Mouse (Mus musculus): Measurements from ENCODE around the gene Atg10. TPM values are rescaled to one million over a fixed set of nuclear protein-coding genes. Genes with fewer than 3 reads are reported as not detected.

Atg10 gene
- polyA plus RNA-seq, 1 experiment from 2014 or later: 15.9 TPM

GRCm38 (mm10) chr13:91041236-91041635, 182.5 kb downstream of the Atg10 start:
- no peak overlapping the region for H3K9ac ChIP-seq (replicated peaks)
- H3K4me1 ChIP-seq: peaks cover 12% of the 10 kb centered on the region
- no peaks in the 10 kb centered on the region for H3K36me3 ChIP-seq
- no peak overlapping the region for H3K27ac ChIP-seq (replicated peaks)
- no peaks in the 10 kb centered on the region for H3K27me3 ChIP-seq (replicated peaks)
- H3K4me2 ChIP-seq: no peak overlapping the region
- no peak overlapping the region for H3K4me3 ChIP-seq (replicated peaks)
- no peaks in the 10 kb centered on the region for H3K9me3 ChIP-seq (replicated peaks)
- WGBS: 89% methylated on average over 1 of the region's 1 CpGs
- no peak for ATAC-seq (ENCODE audit: low FRiP score)

DNA sequence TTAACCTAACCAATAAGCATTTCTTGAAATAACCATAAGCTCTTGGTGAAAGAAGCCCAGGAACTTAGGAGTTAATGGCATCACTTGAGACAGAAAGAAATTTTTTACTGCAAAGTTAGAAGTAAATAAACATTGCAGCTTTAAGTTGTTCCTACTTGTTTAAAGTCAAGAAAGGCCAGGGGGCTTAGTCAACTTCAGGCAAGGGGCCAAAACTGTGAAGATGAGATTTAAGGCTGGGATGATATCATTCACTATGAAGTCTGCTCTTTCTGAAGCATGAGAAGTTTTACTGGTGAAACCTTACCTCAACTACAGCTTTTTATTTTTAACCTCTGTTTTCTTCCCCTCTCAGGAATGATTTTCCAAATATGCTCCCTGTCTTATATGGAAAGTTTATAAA, 183.3 kb downstream of the Atg10 start:
- Histone ChIP-seq H3K4me1 (peaks cover 14% of the 10 kb centered on the region), H3K27ac (replicated peaks) (0 out of 2 replicates have a peak overlapping the region, but pooled peaks have one; percentile 83)

DNA sequence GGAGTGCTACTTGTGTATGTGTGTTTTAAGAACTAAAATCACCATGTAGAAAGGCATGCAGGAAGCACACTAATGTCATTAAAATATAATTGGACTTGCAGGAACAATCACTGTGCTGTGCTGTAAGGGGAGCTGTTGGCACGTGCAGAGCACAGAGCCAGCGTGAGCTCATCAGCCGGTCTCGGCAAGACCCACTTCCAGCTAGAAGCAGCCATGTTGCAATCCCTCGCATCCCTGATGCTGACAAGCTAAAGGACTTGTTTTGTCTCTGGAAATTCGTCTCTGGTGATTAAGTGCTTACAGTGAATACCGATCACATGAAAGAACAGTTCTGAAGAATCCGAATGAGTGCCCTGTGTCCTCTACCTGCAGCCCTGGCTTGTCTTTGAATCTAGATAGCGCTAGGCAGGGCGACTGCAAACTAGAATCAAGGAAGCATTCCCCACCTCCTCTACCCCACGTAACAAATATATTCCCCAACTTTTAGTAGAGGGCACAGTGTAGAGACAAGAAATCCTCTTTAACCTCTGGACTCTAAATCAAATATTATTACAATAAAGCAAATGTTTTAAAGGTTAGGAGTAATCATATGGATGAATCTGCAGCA, 184.5 kb downstream of the Atg10 start:
- 29% methylated on average over 11 of the region's 11 CpGs for WGBS
- ATAC-seq (ENCODE audit: low FRiP score): peak; percentile 100
- Histone ChIP-seq H3K9me3 (replicated peaks) (no peaks in the 10 kb centered on the region), H3K4me2 (peak overlapping the region; percentile 41), H3K9ac (replicated peaks) (0 out of 2 replicates have a peak overlapping the region, but pooled peaks have one; percentile 20), H3K4me3 (replicated peaks) (no peak overlapping the region), H3K36me3 (no peaks in the 10 kb centered on the region), H3K4me1 (peaks cover 14% of the 10 kb centered on the region), H3K27me3 (replicated peaks) (no peaks in the 10 kb centered on the region), H3K27ac (replicated peaks) (peak overlapping the region; percentile 83)

More for the DNA sequence above, 183.3 kb downstream of the Atg10 start:
- H3K27me3 ChIP-seq (replicated peaks): no peaks in the 10 kb centered on the region
- no peak overlapping the region for H3K4me2 ChIP-seq
- H3K4me3 ChIP-seq (replicated peaks): no peak overlapping the region
- no peaks in the 10 kb centered on the region for H3K9me3 ChIP-seq (replicated peaks)
- ATAC-seq (ENCODE audit: low FRiP score): no peak
- H3K9ac ChIP-seq (replicated peaks): no peak overlapping the region
- no peaks in the 10 kb centered on the region for H3K36me3 ChIP-seq

- no peak overlapping the region for H3K27ac ChIP-seq (replicated peaks)
- ATAC-seq (ENCODE audit: low FRiP score): no peak
- no peak overlapping the region for H3K4me2 ChIP-seq
- no peaks in the 10 kb centered on the region for H3K36me3 ChIP-seq
- H3K9ac ChIP-seq (replicated peaks): no peak overlapping the region
- 73% methylated on average over 5 of the region's 5 CpGs for WGBS
- H3K4me1 ChIP-seq: peaks cover 14% of the 10 kb centered on the region
- H3K4me3 ChIP-seq (replicated peaks): no peak overlapping the region
- H3K9me3 ChIP-seq (replicated peaks): no peaks in the 10 kb centered on the region
- H3K27me3 ChIP-seq (replicated peaks): no peaks in the 10 kb centered on the region
Observed at GRCm38 (mm10) chr13:91038636-91039035, 185.1 kb downstream of the Atg10 start.

- Histone ChIP-seq H3K9me3 (replicated peaks) (no peaks in the 10 kb centered on the region), H3K4me1 (peaks cover 14% of the 10 kb centered on the region), H3K4me3 (replicated peaks) (no peak overlapping the region), H3K9ac (replicated peaks) (no peak overlapping the region), H3K4me2 (no peak overlapping the region), H3K27ac (replicated peaks) (no peak overlapping the region), H3K36me3 (no peaks in the 10 kb centered on the region), H3K27me3 (replicated peaks) (no peaks in the 10 kb centered on the region)
- ATAC-seq (ENCODE audit: low FRiP score): no peak
- WGBS: 91% methylated on average over 3 of the region's 3 CpGs
Observed at GRCm38 (mm10) chr13:91038034-91038433, 185.7 kb downstream of the Atg10 start.

GRCm38 (mm10) chr13:91037405-91037804, 186.4 kb downstream of the Atg10 start:
- Histone ChIP-seq H3K4me3 (replicated peaks) (no peak overlapping the region), H3K4me2 (no peak overlapping the region), H3K9me3 (replicated peaks) (no peaks in the 10 kb centered on the region), H3K27me3 (replicated peaks) (no peaks in the 10 kb centered on the region), H3K27ac (replicated peaks) (no peak overlapping the region), H3K9ac (replicated peaks) (no peak overlapping the region), H3K36me3 (no peaks in the 10 kb centered on the region), H3K4me1 (peaks cover 14% of the 10 kb centered on the region)
- no peak for ATAC-seq (ENCODE audit: low FRiP score)
- 92% methylated on average over 6 of the region's 6 CpGs for WGBS

DNA sequence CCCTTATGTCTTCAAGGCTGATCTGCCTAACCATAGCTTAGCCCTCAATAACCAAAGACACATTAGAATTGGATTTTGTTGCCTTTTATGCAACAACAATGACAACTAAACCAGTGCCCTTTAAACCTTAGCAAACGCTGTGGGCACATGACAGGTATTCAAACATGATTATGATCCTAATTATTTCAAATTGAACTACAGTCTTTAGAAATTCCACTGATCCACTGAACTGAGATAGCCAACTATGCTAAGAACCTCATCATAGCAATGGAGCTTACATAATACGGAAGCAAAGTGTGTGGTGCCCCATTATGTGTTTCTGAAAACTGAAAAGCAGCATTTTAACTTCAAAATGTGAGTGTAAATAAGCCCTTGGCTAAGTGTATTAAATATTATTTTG, 191.9 kb downstream of the Atg10 start:
- no peak for ATAC-seq (ENCODE audit: low FRiP score)
- no peaks in the 10 kb centered on the region for H3K27me3 ChIP-seq (replicated peaks)
- no peaks in the 10 kb centered on the region for H3K9me3 ChIP-seq (replicated peaks)
- H3K4me3 ChIP-seq (replicated peaks): no peak overlapping the region
- H3K4me2 ChIP-seq: no peak overlapping the region
- WGBS: 80% methylated on average over 2 of the region's 2 CpGs
- H3K9ac ChIP-seq (replicated peaks): no peak overlapping the region
- no peak overlapping the region for H3K27ac ChIP-seq (replicated peaks)
- H3K36me3 ChIP-seq: no peaks in the 10 kb centered on the region
- 0 out of 2 replicates have a peak, but pooled peaks cover 4% of the 10 kb centered on the region for H3K4me1 ChIP-seq

DNA sequence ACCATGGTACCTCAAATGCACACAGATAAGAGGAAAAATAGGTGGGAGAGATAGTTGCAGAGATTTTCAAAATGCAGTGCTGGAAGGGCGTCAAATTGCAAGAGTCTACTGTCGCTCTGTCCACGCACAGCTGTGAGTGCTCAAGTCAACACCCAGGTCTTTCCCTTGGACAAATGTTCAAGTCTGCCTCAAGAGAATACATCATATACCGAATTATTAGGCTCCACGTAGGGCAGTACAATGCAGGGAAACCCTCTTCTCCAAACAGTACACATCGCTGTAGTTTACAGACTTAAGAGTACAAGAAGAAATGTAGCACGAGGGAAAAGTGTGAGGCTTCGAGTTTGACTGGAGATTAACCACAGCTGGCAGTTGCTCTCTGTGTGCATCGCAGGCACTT, 200.3 kb downstream of the Atg10 start:
- 92% methylated on average over 9 of the region's 9 CpGs for WGBS
- Histone ChIP-seq H3K9ac (replicated peaks) (no peak overlapping the region), H3K4me1 (no peaks in the 10 kb centered on the region), H3K9me3 (replicated peaks) (no peaks in the 10 kb centered on the region), H3K27me3 (replicated peaks) (no peaks in the 10 kb centered on the region), H3K27ac (replicated peaks) (no peak overlapping the region), H3K4me3 (replicated peaks) (no peak overlapping the region), H3K4me2 (no peak overlapping the region), H3K36me3 (no peaks in the 10 kb centered on the region)
- ATAC-seq (ENCODE audit: low FRiP score): no peak

DNA sequence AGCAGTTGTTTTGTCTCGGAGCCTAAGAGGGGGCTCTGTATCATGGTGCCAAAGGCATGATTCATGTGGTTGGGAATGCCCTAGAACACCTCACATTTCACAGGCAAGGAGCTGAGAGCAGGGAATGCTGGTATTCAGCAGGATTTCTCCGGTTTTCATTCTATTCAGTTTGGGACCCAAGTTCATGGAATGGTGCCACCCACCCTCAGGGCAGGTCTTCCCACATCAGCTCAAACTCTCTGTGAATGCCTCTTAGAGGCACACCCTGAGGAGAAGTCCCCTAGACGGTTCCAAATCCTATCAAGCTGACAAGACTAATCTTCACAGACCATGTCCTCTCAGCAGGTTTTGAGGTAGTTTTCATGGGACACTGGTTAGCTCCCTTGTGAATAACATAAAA, 211.9 kb downstream of the Atg10 start:
- Histone ChIP-seq H3K4me2 (no peak overlapping the region), H3K4me3 (replicated peaks) (no peak overlapping the region), H3K36me3 (no peaks in the 10 kb centered on the region), H3K27me3 (replicated peaks) (no peaks in the 10 kb centered on the region), H3K27ac (replicated peaks) (no peak overlapping the region), H3K4me1 (no peaks in the 10 kb centered on the region), H3K9me3 (replicated peaks) (no peaks in the 10 kb centered on the region), H3K9ac (replicated peaks) (no peak overlapping the region)
- 41% methylated on average over 3 of the region's 3 CpGs for WGBS
- no peak for ATAC-seq (ENCODE audit: low FRiP score)

- WGBS: 93% methylated on average over 2 of the region's 2 CpGs
- H3K9me3 ChIP-seq (replicated peaks): 0 out of 2 replicates have a peak, but pooled peaks cover 3% of the 10 kb centered on the region
- no peaks in the 10 kb centered on the region for H3K36me3 ChIP-seq
- H3K4me1 ChIP-seq: no peaks in the 10 kb centered on the region
- no peak overlapping the region for H3K4me2 ChIP-seq
- no peak overlapping the region for H3K4me3 ChIP-seq (replicated peaks)
- H3K27me3 ChIP-seq (replicated peaks): no peaks in the 10 kb centered on the region
- ATAC-seq (ENCODE audit: low FRiP score): no peak
- no peak overlapping the region for H3K9ac ChIP-seq (replicated peaks)
- no peak overlapping the region for H3K27ac ChIP-seq (replicated peaks)
Observed at GRCm38 (mm10) chr13:90995034-90995629, 228.6 kb downstream of the Atg10 start.

- Histone ChIP-seq H3K4me2 (no peak overlapping the region), H3K4me3 (replicated peaks) (no peak overlapping the region), H3K36me3 (no peaks in the 10 kb centered on the region), H3K4me1 (no peaks in the 10 kb centered on the region), H3K27me3 (replicated peaks) (no peaks in the 10 kb centered on the region), H3K27ac (replicated peaks) (no peak overlapping the region), H3K9ac (replicated peaks) (no peak overlapping the region), H3K9me3 (replicated peaks) (0 out of 2 replicates have a peak, but pooled peaks cover 2% of the 10 kb centered on the region)
- WGBS: 82% methylated on average over 13 of the region's 13 CpGs
- ATAC-seq (ENCODE audit: low FRiP score): no peak
Observed at GRCm38 (mm10) chr13:90993602-90994001, 230.2 kb downstream of the Atg10 start.

DNA sequence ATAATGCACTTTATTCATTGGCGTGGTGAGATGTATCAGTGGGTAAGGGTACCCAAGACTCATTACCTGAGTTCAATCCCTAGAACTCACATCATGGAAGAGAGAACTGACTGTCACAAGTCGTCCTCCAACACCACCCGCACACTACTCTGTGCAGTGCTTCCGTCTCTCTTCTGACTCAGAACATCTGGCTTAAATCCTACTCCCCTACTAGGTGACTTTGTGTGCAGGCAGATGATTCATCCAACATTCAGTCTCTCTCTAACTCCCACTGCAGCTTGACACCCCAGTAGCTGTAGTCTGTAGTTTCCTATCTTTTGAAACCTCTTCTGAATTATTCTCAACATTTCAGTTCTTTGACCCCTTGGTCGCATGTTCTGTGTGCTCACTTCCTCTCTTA, 230.8 kb downstream of the Atg10 start:
- H3K36me3 ChIP-seq: no peaks in the 10 kb centered on the region
- no peaks in the 10 kb centered on the region for H3K9me3 ChIP-seq (replicated peaks)
- H3K4me1 ChIP-seq: no peaks in the 10 kb centered on the region
- no peak overlapping the region for H3K4me3 ChIP-seq (replicated peaks)
- no peak overlapping the region for H3K27ac ChIP-seq (replicated peaks)
- ATAC-seq (ENCODE audit: low FRiP score): no peak
- H3K4me2 ChIP-seq: no peak overlapping the region
- 91% methylated on average over 5 of the region's 5 CpGs for WGBS
- H3K27me3 ChIP-seq (replicated peaks): no peaks in the 10 kb centered on the region
- no peak overlapping the region for H3K9ac ChIP-seq (replicated peaks)

All from neural tube, embryonic 15.5 days (tissue).